Mouse (Mus musculus) olfactory bulb, adult 2 months (tissue): ENCODE measurements around the gene Bnipl.

ENCODE experiments used
- CTCF ChIP-seq: fragments of 200-500 bp; IDR thresholded peaks from 2 replicates; pipeline ENCODE4 v1.5.1; 2012; ENCODE audit warnings: low read depth, mild to moderate bottlenecking, low read length, moderate library complexity; ENCODE audit not compliant: insufficient read depth
- POLR2A ChIP-seq: fragments of 200-500 bp; IDR thresholded peaks from 2 replicates; pipeline ENCODE4 v1.6.1; 2012; ENCODE audit warnings: mild to moderate bottlenecking, low read depth, low read length, moderate library complexity; ENCODE audit not compliant: insufficient read depth

DNA sequence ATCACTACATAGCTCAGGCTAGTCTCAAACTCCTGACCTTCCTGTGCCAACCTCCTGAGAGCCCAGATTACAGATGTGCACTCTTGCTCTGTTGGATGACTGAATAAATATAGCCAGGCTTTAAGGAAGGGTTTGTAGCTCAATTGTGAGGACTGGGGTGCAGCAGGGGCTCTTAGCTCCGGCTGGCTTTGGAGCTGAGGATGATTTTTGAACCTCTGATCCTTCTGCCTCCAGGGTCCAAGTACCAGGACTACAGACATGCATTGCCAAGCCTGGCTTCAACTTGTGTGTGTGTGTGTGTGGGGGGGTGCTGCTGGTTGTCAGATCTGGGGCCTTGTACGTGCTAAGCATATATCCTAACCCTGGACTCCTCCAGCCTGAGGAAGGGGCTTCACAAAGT is 41.9 kb upstream of the Bnipl start:
- TF ChIP-seq CTCF: no peak
- no peak for TF ChIP-seq POLR2A
